Mouse (Mus musculus) ES-Bruce4 (cell line): ENCODE results near the gene Med24.

Experiments
- CTCF ChIP-seq: IDR thresholded peaks from one replicate; pipeline ENCODE4 v1.8.1; 2011; ENCODE audit warnings: low read depth, low read length
- POLR2A ChIP-seq: IDR thresholded peaks from one replicate; pipeline ENCODE4 v1.8.1; 2011; ENCODE audit warnings: low read length; ENCODE audit not compliant: insufficient read depth

- TF ChIP-seq POLR2A: no peak
- no peak for TF ChIP-seq CTCF
Observed at GRCm38 (mm10) chr11:98744456-98745019, 15.3 kb upstream of the Med24 start.
